Mouse (Mus musculus) regulatory T cell (primary cell): ENCODE data around the gene Fcrl6.

ENCODE experiments used
- in situ Hi-C: fragments of 300-600 bp; cut with MboI, MseI; formaldehyde crosslinking; loops from one replicate; pipeline ENCODE4 v1.15.1; 2025; ENCODE audit warnings: high pct_unique_total_duplicates

Gene Fcrl6

GRCm38 (mm10) chr1:172602326-172602725 lies at the start of gene Fcrl6:
Gene Fcrl6 (minus strand): TSS chr1:172602551.
- in situ Hi-C loops, result no loop called here

DNA sequence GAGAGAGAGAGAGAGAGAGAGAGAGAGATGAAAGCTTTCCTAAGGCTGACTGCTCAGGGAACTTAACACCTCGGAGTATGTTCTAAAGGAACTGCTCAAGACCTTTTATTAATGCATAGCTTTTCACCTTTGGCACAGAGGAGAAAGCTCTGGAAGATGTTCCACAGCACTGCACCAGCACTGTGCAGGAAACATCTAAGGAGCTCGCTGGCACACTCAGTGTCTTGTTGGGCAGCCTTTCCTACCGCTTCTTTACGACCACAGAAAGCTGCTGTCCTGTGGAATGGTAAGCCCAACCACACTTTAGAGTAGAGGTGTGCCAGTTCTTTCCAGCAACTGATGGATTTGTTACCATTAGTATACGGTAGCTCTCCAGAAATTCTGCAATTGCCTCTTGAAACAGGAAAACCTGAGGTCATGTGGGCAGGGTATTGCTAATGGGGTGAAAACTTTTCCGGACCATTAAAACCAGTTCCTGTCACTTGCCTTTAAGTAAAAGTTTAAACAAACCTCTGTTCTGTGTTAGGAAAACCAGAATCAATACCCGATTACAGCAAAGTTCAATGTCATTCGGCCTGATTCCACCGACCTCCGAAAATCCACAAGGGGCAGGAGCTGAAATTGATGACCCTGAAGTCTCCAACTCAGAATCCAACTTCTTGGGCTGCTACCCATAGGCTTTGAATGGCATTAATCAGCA lies 49.1 kb upstream of the Fcrl6 start:
- in situ Hi-C loops, result no loop called here

GRCm38 (mm10) chr1:172650519-172651287 lies 48.4 kb upstream of the Fcrl6 start:
- in situ Hi-C loops, result no loop called here

DNA sequence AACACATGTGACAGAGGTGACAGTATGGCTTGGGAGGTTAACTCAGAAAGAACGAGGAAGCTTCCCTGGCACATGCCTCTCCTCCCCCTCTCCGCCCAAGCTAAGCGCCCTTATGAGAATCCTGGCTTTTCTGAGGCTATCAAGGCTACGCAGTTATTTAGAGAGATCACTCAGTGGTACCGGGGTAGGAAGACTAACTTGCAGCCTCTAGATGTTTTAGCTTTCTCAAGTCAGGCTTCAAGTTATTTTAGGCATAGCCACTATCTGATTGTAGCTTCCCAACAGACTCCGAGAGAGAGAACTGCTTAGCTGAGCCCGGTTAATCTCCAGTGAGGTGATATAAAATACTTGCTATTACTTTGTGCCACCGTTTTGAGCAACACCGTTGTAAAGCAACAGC lies 47.0 kb upstream of the Fcrl6 start:
- in situ Hi-C loops, result loop anchor here (10.0 to 25.0 kb wide), 2 partner anchors 738 to 1275 kb away; no protein-coding TSS in a partner anchor

- in situ Hi-C loops, result loop anchor here (10.0 to 25.0 kb wide), 2 partner anchors 740 to 1278 kb away; no protein-coding TSS in a partner anchor
Observed at GRCm38 (mm10) chr1:172647236-172647635, 44.9 kb upstream of the Fcrl6 start.

DNA sequence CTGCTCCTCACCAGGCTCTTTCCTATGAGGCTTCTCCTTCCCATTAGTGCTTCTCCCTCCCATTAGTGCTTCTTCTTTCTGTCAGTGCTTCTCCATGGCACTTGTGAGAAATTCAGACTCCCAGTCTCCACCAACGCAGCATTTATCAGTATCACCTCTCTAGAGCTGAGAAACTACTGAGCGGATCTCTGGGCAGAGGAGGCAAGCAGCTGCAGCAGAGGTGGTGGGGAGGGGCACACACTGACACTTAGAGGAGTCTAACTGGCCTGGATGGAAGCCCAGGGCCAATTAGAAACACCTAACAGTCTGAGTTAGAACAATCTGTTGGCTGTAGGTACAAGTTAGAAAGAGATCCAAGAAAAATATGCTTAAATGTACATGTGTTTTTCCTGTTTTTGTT lies 36.4 kb upstream of the Fcrl6 start:
- in situ Hi-C loops, result loop anchor here (25.0 kb wide), 1 partner anchor 749 kb away; no protein-coding TSS in a partner anchor

DNA sequence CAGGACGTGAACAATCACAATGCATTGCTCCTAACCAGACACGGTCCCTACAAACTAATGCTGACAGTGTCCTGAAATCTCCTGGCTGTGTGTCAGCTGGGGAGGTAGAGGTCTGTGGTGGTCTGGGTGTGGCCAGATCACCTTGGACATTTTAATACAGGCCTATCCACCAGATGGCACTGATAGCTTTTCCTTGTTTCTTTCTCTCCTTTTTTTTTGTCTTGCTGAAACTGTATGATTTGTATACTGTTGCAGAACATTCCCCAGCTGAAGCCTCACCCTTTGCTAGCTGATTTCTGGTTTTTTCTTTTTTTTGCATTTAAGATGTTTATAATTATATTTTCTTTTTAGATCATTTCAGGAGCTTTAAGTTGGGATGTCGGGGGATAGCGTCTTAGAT lies 35.5 kb upstream of the Fcrl6 start:
- in situ Hi-C loops, result loop anchor here (25.0 kb wide), 1 partner anchor 750 kb away; no protein-coding TSS in a partner anchor

DNA sequence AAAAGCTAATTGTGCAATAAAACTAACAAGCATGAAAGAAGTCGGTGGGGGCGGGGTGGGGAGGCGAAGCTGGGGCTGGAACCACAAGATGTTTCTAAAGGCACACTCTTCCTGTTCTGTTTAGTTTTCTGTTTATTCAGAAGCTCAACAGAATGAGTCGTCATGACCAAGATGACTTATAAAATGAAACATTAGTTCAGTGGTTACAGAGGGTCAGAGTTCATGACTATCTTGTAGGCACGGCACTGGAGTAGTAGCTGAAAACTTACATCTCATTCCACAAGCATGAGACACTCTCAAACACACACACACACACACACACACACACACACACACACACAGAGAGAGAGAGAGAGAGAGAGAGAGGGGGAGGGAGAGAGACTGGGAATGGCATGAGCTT lies 33.9 kb upstream of the Fcrl6 start:
- in situ Hi-C loops, result loop anchor here (25.0 kb wide), 1 partner anchor 751 kb away; no protein-coding TSS in a partner anchor

DNA sequence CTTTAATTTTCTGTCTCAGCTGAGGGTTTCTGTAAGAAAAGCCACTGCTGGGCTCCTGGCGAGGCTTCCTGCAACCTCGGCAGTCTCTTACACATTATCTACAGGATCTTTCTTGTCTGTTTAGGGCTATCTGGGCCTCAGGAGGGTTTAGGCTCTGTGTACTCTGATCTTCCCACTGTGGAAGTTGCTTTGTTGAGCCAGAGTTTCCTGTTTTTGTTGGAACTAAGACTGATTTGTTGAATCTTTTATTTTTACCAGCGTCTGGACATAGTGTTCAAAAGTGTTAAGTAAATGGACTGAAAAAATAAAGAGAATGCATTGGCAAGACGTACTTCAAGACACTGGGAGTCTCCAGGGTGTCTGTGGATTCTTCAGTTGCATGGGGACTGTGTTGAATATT lies 32.9 kb upstream of the Fcrl6 start:
- in situ Hi-C loops, result loop anchor here (25.0 kb wide), 1 partner anchor 752 kb away; no protein-coding TSS in a partner anchor

DNA sequence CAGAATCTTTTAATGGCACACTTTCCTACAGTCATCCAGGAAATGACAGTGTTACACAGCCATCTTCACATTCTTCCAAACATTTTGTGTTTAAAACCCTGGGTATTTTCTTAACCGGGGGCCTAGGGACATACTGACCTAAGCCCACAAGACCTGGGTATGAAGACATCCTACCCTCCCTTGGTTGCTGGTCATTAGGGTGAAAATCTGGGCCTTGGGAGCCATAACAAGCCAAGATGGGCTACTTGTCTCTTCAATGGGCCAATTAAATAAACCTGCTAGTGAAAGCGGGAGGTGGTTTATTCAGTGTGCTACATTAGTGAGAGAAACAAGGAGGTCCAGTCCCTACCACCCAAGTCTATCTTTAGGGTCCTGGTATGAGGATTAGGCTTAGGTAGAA lies 31.8 kb upstream of the Fcrl6 start:
- in situ Hi-C loops, result loop anchor here (5.0 to 25.0 kb wide), 3 partner anchors 107 to 753 kb away; no protein-coding TSS in a partner anchor

DNA sequence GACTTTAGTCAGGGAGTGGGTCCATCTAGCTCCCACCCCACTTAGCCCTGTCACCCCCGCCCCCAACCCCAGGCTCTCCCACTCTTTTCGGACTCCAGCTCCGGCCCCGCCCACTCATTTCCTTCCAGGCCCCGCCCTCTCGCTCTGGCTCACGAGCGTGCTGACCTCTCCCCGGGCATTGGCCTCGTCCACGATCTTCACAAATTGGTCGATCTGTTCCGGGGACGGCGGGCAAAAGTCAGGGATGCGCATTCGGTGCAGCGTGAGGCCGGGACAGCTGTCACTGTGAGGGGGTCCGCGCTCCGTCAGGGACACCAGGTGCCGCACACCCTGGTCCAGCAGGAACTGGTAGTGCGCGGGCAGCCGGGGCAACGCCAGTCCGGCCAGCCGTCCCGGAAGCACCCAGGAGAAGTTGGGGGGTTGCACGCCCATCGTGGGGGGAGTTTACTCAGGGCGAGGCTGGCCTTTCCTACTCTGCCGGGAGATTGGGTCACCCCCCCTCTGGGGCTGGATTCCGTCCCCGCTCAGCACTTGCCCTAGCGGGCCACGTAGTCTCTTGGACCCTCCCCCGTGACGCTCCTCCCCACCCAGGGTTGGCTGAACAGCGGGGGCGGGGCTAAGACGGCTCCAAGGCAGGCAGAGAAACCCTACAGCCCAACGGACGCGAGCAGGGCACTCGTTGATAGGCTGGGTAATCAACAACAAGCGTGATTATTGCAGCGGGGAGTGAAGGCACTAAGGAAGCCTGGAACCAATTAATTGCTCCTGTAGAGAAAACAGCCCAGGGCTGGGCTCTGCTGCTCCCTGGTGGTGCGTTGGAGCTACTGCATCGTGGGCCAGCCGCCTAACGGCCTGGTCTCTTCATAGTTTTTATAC lies 30.3 kb upstream of the Fcrl6 start, which contains the start of gene Dusp23:
Gene Dusp23, minus strand, starts transcription at position 512 of the 876 bp plus-strand sequence.
- in situ Hi-C loops, result loop anchor here (5.0 to 25.0 kb wide), 3 partner anchors 105 to 755 kb away; no protein-coding TSS in a partner anchor

GRCm38 (mm10) chr1:172631721-172632120 lies 29.4 kb upstream of the Fcrl6 start:
- in situ Hi-C loops, result loop anchor here (5.0 to 25.0 kb wide), 3 partner anchors 104 to 756 kb away; no protein-coding TSS in a partner anchor

DNA sequence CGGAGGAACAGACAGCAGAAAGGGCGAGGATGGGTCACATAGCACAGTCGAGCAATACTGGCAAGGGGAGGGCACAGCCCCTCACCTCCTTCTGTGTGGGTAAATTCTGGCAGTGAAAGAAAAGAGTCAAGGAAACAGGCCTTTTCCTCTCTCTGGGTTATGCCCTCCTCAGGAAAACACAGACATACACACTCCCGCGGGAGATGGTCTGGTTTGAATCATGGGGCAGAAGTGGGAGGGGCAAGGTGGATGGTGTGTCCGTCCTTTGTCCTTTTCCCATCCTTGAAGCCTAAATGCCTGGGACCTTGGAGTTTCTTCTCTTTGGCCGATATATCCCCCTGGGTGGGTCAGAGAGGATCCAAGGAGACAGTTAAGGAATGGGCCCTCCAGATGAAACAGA lies 27.5 kb upstream of the Fcrl6 start:
- in situ Hi-C loops, result loop anchor here (5.0 to 25.0 kb wide), 3 partner anchors 103 to 757 kb away; no protein-coding TSS in a partner anchor

GRCm38 (mm10) chr1:172626306-172626705 lies 24.0 kb upstream of the Fcrl6 start:
- in situ Hi-C loops, result loop anchor here (25.0 kb wide), 1 partner anchor 761 kb away; no protein-coding TSS in a partner anchor

DNA sequence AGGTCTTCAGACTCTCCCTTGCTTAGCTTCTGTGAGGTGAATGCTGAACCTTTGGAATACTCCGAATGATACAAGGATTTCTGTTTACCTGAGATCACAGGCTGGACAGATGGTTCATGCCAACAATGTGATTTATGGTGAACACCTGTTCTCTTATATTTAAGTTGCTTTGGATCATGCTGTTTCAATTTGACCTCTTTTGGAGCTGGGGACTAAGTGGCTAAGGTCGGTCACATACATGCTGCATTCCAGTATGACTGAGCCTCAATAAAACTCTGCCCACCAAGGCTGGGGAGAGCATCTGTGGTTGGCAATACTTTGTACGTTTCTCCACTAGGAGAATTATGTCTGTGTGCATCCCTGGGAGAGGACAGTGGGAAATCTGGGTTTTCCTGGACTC lies 21.7 kb upstream of the Fcrl6 start:
- in situ Hi-C loops, result no loop called here

- in situ Hi-C loops, result no loop called here
Observed at GRCm38 (mm10) chr1:172623599-172623998, 21.2 kb upstream of the Fcrl6 start.

- in situ Hi-C loops, result loop anchor here (10.0 kb wide), 1 partner anchor 1764 kb away; no protein-coding TSS in a partner anchor
Observed at GRCm38 (mm10) chr1:172619235-172619634, 16.9 kb upstream of the Fcrl6 start.

GRCm38 (mm10) chr1:172618141-172618540 lies 15.8 kb upstream of the Fcrl6 start:
- in situ Hi-C loops, result loop anchor here (10.0 kb wide), 1 partner anchor 1763 kb away; no protein-coding TSS in a partner anchor

DNA sequence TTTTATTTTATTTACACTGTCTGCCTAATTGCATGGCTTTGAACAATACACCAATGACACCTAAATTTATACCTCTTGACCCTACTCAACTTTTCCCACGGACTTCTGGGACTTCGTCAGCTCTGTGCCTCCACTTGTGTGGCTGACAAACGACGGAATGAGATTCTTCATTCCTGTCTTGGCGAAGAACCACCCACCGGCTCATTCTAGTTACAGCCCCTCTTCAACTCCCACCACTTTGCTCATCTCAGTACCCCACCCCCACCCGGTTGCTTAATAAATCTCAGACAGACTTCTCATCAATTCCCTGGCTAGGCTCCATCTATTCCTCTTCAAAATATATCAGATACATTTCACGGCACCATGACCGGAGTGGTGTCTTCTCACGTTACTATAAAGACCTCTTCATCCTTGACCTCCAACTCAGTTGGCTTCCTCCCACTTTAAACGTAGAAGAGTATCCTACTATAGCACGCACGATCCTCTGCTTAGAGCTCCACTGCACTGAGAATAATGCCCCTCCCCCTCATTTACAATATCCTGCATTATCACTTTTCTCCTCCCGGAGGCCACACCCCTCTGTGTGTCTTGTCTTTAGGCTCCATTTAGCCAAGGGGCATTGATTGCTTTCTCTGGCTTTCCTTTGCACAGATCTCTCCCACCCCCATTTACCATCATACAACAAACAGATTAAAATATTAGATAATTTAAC lies 15.2 kb upstream of the Fcrl6 start:
- in situ Hi-C loops, result loop anchor here (10.0 kb wide), 1 partner anchor 1763 kb away; no protein-coding TSS in a partner anchor
